Comparison of ENCODE assay signal across 8 mouse cellular contexts in genomic region chr9:108953081-108953636, GRCm38 (mm10). TPM values are rescaled to one million over a fixed set of nuclear protein-coding genes. Genes with fewer than 3 reads are reported as not detected.
A peak's percentile ranks its signal among the peaks of the same experiment; 100 is the strongest.
DNase-seq lines count a peak whose midpoint lies in the region; ATAC-seq and TF ChIP-seq lines count a peak whose summit lies in the region.

Gene Col7a1, plus strand, starts transcription at chr9:108953586.

- H3K4me1 ChIP-seq in heart, embryonic 10.5 days, result peaks cover 40% of the 10 kb centered on the region
- no peaks in the 10 kb centered on the region for H3K4me1 ChIP-seq in lung, adult 2 months (ENCODE audit: control insufficient read depth, insufficient read depth, low read length)
- H3K4me1 ChIP-seq in embryonic facial prominence, embryonic 15.5 days, result peaks cover 71% of the 10 kb centered on the region

- WGBS in heart, embryonic 10.5 days, result 9% methylated on average over 15 of the region's 15 CpGs
- WGBS in lung, adult 2 months, result 15% methylated on average over 15 of the region's 15 CpGs
- 9% methylated on average over 15 of the region's 15 CpGs for WGBS in embryonic facial prominence, embryonic 15.5 days

- no peak within 1 kb of the TSS for H3ac ChIP-seq in myocyte (ENCODE audit: control insufficient read depth, insufficient read length)

- no peak for DNase-seq in heart, embryonic 10.5 days (ENCODE audit: low spot score)
- DNase-seq in heart, postnatal 25 days (ENCODE audit: low spot score), result no peak
- DNase-seq in lung, adult 2 months, result no peak
- DNase-seq in lung, postnatal 4 days, result no peak
- no peak for DNase-seq in layer of hippocampus, adult 9-10 months (ENCODE audit: low spot score)
- DNase-seq in embryo, embryonic 10.5 days (ENCODE audit: low spot score), result no peak

- 0 out of 2 replicates have a peak within 1 kb of the TSS, but pooled peaks have one; percentile 19 for H3K27ac ChIP-seq in heart, embryonic 10.5 days
- peak within 1 kb of the TSS; percentile 40; the same call in 1 of the 2 replicates for H3K27ac ChIP-seq in embryonic facial prominence, embryonic 15.5 days (replicated peaks)

- intact Hi-C loops in heart, postnatal 25 days (cut with DNase I), result no loop called here

- peak within 1 kb of the TSS; percentile 48 for H3K4me2 ChIP-seq in embryonic facial prominence, embryonic 15.5 days (replicated peaks)
- H3K4me2 ChIP-seq in myocyte (ENCODE audit: low read depth), result peak within 1 kb of the TSS; percentile 60

- TF ChIP-seq POLR2A in lung, adult 2 months (IDR thresholded peaks at IDR 0.05; ENCODE audit: borderline replicate concordance, extremely low read depth, low read depth, low read length), result no peak
- no peak for TF ChIP-seq POLR2A in myocyte (IDR thresholded peaks at IDR 0.05; ENCODE audit: insufficient read length, low read depth)

- no peak for ATAC-seq in embryonic facial prominence, embryonic 15.5 days (ENCODE audit: insufficient number of reproducible peaks, low FRiP score, low TSS enrichment, low read depth)

- H3K9me3 ChIP-seq in heart, embryonic 10.5 days, result no peaks in the 10 kb centered on the region
- H3K9me3 ChIP-seq in embryonic facial prominence, embryonic 15.5 days (replicated peaks), result no peaks in the 10 kb centered on the region

- no peak within 1 kb of the TSS for H3K9ac ChIP-seq in embryonic facial prominence, embryonic 15.5 days

- peaks cover 54% of the 10 kb centered on the region for H3K27me3 ChIP-seq in heart, embryonic 10.5 days (ENCODE audit: insufficient read depth, poor library complexity, severe bottlenecking)
- no peaks in the 10 kb centered on the region for H3K27me3 ChIP-seq in embryonic facial prominence, embryonic 15.5 days
- no peaks in the 10 kb centered on the region for H3K27me3 ChIP-seq in myocyte (ENCODE audit: control insufficient read depth, insufficient read depth, insufficient read length)

- no peak for TF ChIP-seq CTCF in lung, adult 2 months (IDR thresholded peaks at IDR 0.05; ENCODE audit: insufficient read depth, low read length)

- H3K4me3 ChIP-seq in heart, embryonic 10.5 days, result peak within 1 kb of the TSS; percentile 51
- no peak within 1 kb of the TSS for H3K4me3 ChIP-seq in lung, adult 2 months (replicated peaks; ENCODE audit: extremely low read depth, low read depth, low read length)
- peak within 1 kb of the TSS; percentile 42 for H3K4me3 ChIP-seq in embryonic facial prominence, embryonic 15.5 days (replicated peaks)
- peak within 1 kb of the TSS; percentile 11 for H3K4me3 ChIP-seq in myocyte

- no peaks in the 10 kb centered on the region for H3K79me2 ChIP-seq in myocyte (ENCODE audit: control insufficient read depth, insufficient read depth)

- H3K36me3 ChIP-seq in heart, embryonic 10.5 days, result peaks cover 34% of the 10 kb centered on the region
- H3K36me3 ChIP-seq in embryonic facial prominence, embryonic 15.5 days, result peaks cover 28% of the 10 kb centered on the region
- H3K36me3 ChIP-seq in myocyte (ENCODE audit: control insufficient read depth, insufficient read depth), result no peaks in the 10 kb centered on the region

TF ChIP-seq in myocyte, 11 proteins besides CTCF, POLR2A, EP300 and RAD21:
- TF ChIP-seq MYOD1 (IDR thresholded peaks at IDR 0.05; ENCODE audit: control insufficient read depth in 1 of 3, insufficient read length in 2 of 3, low read depth in 2 of 3) (peak in 2 of 3 experiments; percentile 48 to 81), CEBPB (IDR thresholded peaks at IDR 0.05; ENCODE audit: insufficient read depth, poor library complexity, severe bottlenecking) (no peak)

RNA-seq across cellular contexts. Expression of gene Col7a1, which starts in this region (rescaled TPM):
- polyA plus RNA-seq in heart, embryonic 10.5 days (2016; fragmentation: Nextera tagmentation; extraction: Ambion mirVana), result 1.0 and 1.8 TPM in 2 replicates
- total RNA-seq in heart, postnatal 25 days (2021), result under 1 TPM; 0.23 to 0.61 TPM
- polyA plus RNA-seq in lung, adult 2 months (2012; rRNA removed), result 7.1 and 12.2 TPM in 2 replicates
- polyA plus RNA-seq in embryonic facial prominence, embryonic 15.5 days (2015; fragmentation: Nextera tagmentation; extraction: Ambion mirVana), result 38.7 and 48.9 TPM in 2 replicates
- 8.4 TPM for polyA plus RNA-seq in myocyte (2012; fragmentation: generic; extraction: Trizol)
